Mouse (Mus musculus) ES-E14 (cell line): ENCODE results near the gene Dctn2. TPM values are rescaled to one million over a fixed set of nuclear protein-coding genes. Genes with fewer than 3 reads are reported as not detected.
"Not testable (repeated sequence)": the region's sequence is repeated elsewhere in the genome, so short reads cannot be mapped to it uniquely, and the experiment has no call there.

Experiments used
- DNase-seq: peaks from one replicate; pipeline ENCODE4 v3.0.0-alpha.2; 2013; ENCODE audit warnings: low read depth, low spot score
- H3K27ac ChIP-seq: 2 replicates; pipeline ENCODE4 v1.5.1; 2012; ENCODE audit warnings: low read depth, mild to moderate bottlenecking, low read length, moderate library complexity, mixed read lengths; ENCODE audit not compliant: poor library complexity, insufficient read depth, severe bottlenecking
- H3K36me3 ChIP-seq: 2 replicates; pipeline ENCODE4 v1.6.1; 2012; ENCODE audit warnings: mild to moderate bottlenecking, low read length, moderate library complexity, mixed read lengths; ENCODE audit not compliant: control insufficient read depth, poor library complexity, insufficient read depth, severe bottlenecking
- H3K4me1 ChIP-seq, 2 experiments: fragments of 150-350 bp in 1 of 2; sonication (generic) in 1 of 2; 2 replicates each; pipeline ENCODE4 v1.6.1; 2012; ENCODE audit warnings: low read length in 2 of 2, mild to moderate bottlenecking in 1 of 2, mixed read lengths in 1 of 2; ENCODE audit not compliant: control insufficient read depth in 2 of 2, insufficient read depth in 2 of 2, poor library complexity in 1 of 2
- H3K4me3 ChIP-seq, 2 experiments: fragments of 150-350 bp in 1 of 2; sonication (generic) in 1 of 2; 2 replicates each; pipeline ENCODE4 v1.5.1; 2012; ENCODE audit warnings: low read length in 2 of 2, low read depth in 1 of 2, mild to moderate bottlenecking in 1 of 2, mixed read lengths in 1 of 2; ENCODE audit not compliant: insufficient read depth in 1 of 2, poor library complexity in 1 of 2, severe bottlenecking in 1 of 2
- H3K9ac ChIP-seq: 2 replicates; pipeline ENCODE4 v1.6.1; 2012; ENCODE audit warnings: low read depth, mild to moderate bottlenecking, low read length, mixed read lengths; ENCODE audit not compliant: poor library complexity, insufficient read depth, severe bottlenecking
- H3K9me3 ChIP-seq: fragments of 150-350 bp; sonication (generic); 2 replicates; pipeline ENCODE4 v1.6.1; 2012; ENCODE audit warnings: low read depth, mild to moderate bottlenecking, low read length; ENCODE audit not compliant: control insufficient read depth, insufficient read depth
- CHD2 ChIP-seq: IDR thresholded peaks from 2 replicates; pipeline ENCODE4 v1.6.1; 2014; ENCODE audit warnings: mild to moderate bottlenecking, low read depth, low read length, inconsistent platforms
- HCFC1 ChIP-seq: IDR thresholded peaks from 2 replicates; pipeline ENCODE4 v1.6.1; 2012; ENCODE audit warnings: low read length, inconsistent platforms, borderline replicate concordance; ENCODE audit not compliant: insufficient read depth
- MAFK ChIP-seq: IDR thresholded peaks from 2 replicates; pipeline ENCODE4 v1.6.1; 2014; ENCODE audit warnings: mild to moderate bottlenecking, low read depth, low read length, inconsistent platforms; ENCODE audit not compliant: insufficient read depth
- ZC3H11A ChIP-seq: IDR thresholded peaks from 2 replicates; pipeline ENCODE4 v1.6.1; 2012; ENCODE audit warnings: low read depth, mild to moderate bottlenecking, inconsistent platforms, low read length, borderline replicate concordance
- ZNF384 ChIP-seq: IDR thresholded peaks from 2 replicates; pipeline ENCODE4 v1.6.1; 2012; ENCODE audit warnings: low read depth, low read length, inconsistent platforms
- in situ Hi-C, 2 experiments: fragments of 600-800 bp; cut with MboI; formaldehyde crosslinking; loops; one replicate each; pipeline ENCODE4 v1.15.1; 2025; ENCODE audit warnings: low sequenced_read_pairs in 2 of 2, inconsistent platforms in 1 of 2; ENCODE audit not compliant: unreplicated experiment in 2 of 2
- total RNA-seq: library from RNA; depleted of rRNA; stranded (reverse); fragments of 300-350 nt; gene quantifications from 2 replicates; pipeline ENCODE4 v1.2.3, GENCODE M21; 2012

The Dctn2 gene
- total RNA-seq, 1 experiment: 139 TPM

- H3K4me3 ChIP-seq: peak overlapping the region; percentile 87 to 91
Measured at GRCm38 (mm10) chr10:127312356-127312676, 46.1 kb downstream of the Dctn2 start.

GRCm38 (mm10) chr10:127312858-127313257, 46.7 kb downstream of the Dctn2 start:
- Histone ChIP-seq H3K9ac (no peak overlapping the region), H3K4me3 (no peak overlapping the region), H3K4me1 (peaks cover 2 to 4% of the 10 kb centered on the region in 2 experiments), H3K27ac (peak overlapping the region; percentile 55; the same call in 1 of the 2 replicates), H3K9me3 (no peaks in the 10 kb centered on the region), H3K36me3 (peaks cover 17% of the 10 kb centered on the region)
- no peak for DNase-seq
- no peak for TF ChIP-seq ZC3H11A
- in situ Hi-C loops: no loop called here

More at GRCm38 (mm10) chr10:127312356-127312676, 46.1 kb downstream of the Dctn2 start:
- TF ChIP-seq CHD2 (peak; percentile 41; the same call in 1 of the 2 replicates), ZNF384 (0 out of 2 replicates have a peak, but pooled peaks have one; percentile 51), HCFC1 (peak; percentile 65; the same call in 1 of the 2 replicates), ZC3H11A (no peak), MAFK (no peak)
- Histone ChIP-seq H3K27ac (no peak overlapping the region), H3K36me3 (peaks cover 20% of the 10 kb centered on the region), H3K9me3 (no peaks in the 10 kb centered on the region), H3K4me1 (peaks cover 2 to 4% of the 10 kb centered on the region in 2 experiments), H3K9ac (peak overlapping the region; percentile 79; the same call in 1 of the 2 replicates)
- in situ Hi-C loops: no loop called here
- peak; percentile 98 for DNase-seq

DNA sequence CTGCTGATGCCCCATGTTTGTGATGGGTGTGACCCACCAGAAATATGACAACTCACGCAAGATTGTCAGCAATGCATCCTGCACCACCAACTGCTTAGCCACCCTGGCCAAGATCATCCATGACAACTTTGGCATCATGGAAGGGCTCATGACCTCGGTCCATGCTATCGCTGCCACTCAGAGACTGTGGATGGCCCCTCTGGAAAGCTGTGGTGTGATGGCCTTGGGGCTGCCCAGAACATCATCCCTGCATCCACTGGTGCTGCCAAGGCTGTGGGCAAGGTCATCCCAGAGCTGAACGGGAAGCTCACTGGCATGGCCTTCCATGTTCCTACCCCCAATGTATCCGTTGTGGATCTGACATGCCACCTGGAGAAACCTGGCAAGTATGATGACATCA, 47.3 kb downstream of the Dctn2 start:
- in situ Hi-C loops, H3K9ac ChIP-seq, H3K4me3 ChIP-seq, H3K9me3 ChIP-seq, H3K4me1 ChIP-seq, H3K27ac ChIP-seq, DNase-seq: not testable (repeated sequence)
- H3K36me3 ChIP-seq: peaks cover 12% of the 10 kb centered on the region; the same call in 1 of the 2 replicates

- H3K4me1 ChIP-seq, H3K27ac ChIP-seq, DNase-seq, H3K4me3 ChIP-seq, H3K36me3 ChIP-seq, H3K9me3 ChIP-seq, H3K9ac ChIP-seq, in situ Hi-C loops: not testable (repeated sequence)
Measured at GRCm38 (mm10) chr10:127314950-127315349, 48.8 kb downstream of the Dctn2 start.

DNA sequence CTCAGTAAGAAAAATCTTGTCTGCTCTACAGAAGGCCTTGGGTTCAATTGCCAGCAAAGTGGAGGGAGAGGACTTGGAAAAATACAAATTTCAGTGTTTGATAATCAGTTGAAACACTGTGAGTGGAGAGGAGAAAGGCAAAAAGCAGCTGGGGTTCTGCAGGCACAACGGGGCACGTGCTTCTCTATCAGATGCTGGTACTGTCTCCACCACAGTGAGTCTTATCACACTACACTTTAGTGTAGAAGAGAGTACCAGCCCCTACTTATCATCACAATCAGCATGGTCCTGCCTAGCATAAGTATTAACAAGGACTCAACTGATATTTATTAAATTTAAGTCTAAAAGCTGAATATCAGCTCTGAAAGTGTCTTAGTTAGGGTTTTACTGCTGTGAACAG, 51.1 kb downstream of the Dctn2 start:
- Histone ChIP-seq H3K36me3 (no peaks in the 10 kb centered on the region), H3K9ac (no peak overlapping the region), H3K4me1 (peaks cover 4 to 7% of the 10 kb centered on the region in 2 experiments), H3K4me3 (no peak overlapping the region), H3K27ac (no peak overlapping the region), H3K9me3 (no peaks in the 10 kb centered on the region)
- no peak for TF ChIP-seq CHD2
- no peak for TF ChIP-seq MAFK
- TF ChIP-seq ZNF384: no peak
- TF ChIP-seq ZC3H11A: no peak
- no peak for TF ChIP-seq HCFC1
- no peak for DNase-seq
- in situ Hi-C loops: no loop called here
